Mouse (Mus musculus): ENCODE measurements at regions not wholly inside any gene's neighbourhood (a gene's known extent, or its start where the extent isn't known, plus 50 kb on each side); places are given as distances from the start of the nearest gene placed in this dataset.

DNA sequence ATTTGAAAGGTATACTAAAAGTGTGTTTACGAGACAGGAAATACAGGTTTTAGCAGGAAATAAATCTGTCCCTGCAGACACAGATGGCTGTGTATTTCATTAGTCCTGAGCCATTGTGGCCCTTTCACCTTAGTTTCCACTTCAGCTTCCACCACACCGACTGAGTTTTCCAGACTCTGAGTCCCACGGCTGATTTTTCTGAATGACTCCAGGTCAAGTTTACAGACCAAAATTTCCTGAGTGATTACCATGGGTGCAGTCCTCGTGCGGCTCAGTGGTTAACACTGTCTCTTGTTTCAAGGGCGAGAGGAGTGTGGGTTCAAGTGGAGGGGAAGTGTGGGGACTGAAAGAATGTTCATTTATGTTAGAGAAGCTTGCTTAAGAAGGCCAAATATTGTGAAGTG is 365.1 kb upstream of the Arglu1 start:
- TF ChIP-seq CTCF (IDR thresholded peaks at IDR 0.05; ENCODE audit: low read depth): no peak
- no peak for TF ChIP-seq EP300 (IDR thresholded peaks at IDR 0.05; ENCODE audit: low read depth)
